Mouse (Mus musculus) erythroblast, embryonic 14.5 days (primary cell): Measurements from ENCODE around the gene Btbd9.

Source experiments
- GATA1 ChIP-seq: IDR thresholded peaks from 2 replicates; pipeline ENCODE4 v1.6.1; 2012; ENCODE audit warnings: low read length, inconsistent platforms, mixed read lengths
- TAL1 ChIP-seq: IDR thresholded peaks from 3 replicates; pipeline ENCODE4 v1.6.1; 2012; ENCODE audit warnings: low read length, inconsistent platforms, mixed read lengths

GRCm38 (mm10) chr17:30525405-30526295 is 50.6 kb downstream of the Btbd9 start:
- TF ChIP-seq GATA1 = no peak
- TF ChIP-seq TAL1 = no peak
